Mouse (Mus musculus): ENCODE data around the gene Mmd. TPM values are rescaled to one million over a fixed set of nuclear protein-coding genes. Genes with fewer than 3 reads are reported as not detected.

The Mmd gene
- polyA plus RNA-seq, 1 experiment from 2014 or later, result 63.3 TPM

GRCm38 (mm10) chr11:90314606-90315005 lies 65.3 kb downstream of the Mmd start:
- Histone ChIP-seq H3K4me1 (ENCODE audit: control insufficient read depth, insufficient read depth, low read length) (no peaks in the 10 kb centered on the region), H3K27ac (ENCODE audit: low read depth, low read length) (no peak overlapping the region), H3K4me3 (ENCODE audit: low read depth, low read length) (no peak overlapping the region), H3K9ac (ENCODE audit: low read length) (no peak overlapping the region), H3K9me3 (replicated peaks; ENCODE audit: control insufficient read depth, low read length) (no peaks in the 10 kb centered on the region), H3K36me3 (ENCODE audit: control insufficient read depth, insufficient read depth, low read length) (no peaks in the 10 kb centered on the region), H3K4me2 (ENCODE audit: low read length) (no peak overlapping the region), H3K27me3 (replicated peaks; ENCODE audit: control insufficient read depth, insufficient read depth, low read length) (no peaks in the 10 kb centered on the region)
- WGBS, result 92% methylated on average over 3 of the region's 3 CpGs
- DNase-seq (ENCODE audit: low spot score) (no peak), ATAC-seq (no peak)

- Histone ChIP-seq H3K9me3 (replicated peaks; ENCODE audit: control insufficient read depth, low read length) (no peaks in the 10 kb centered on the region), H3K4me2 (ENCODE audit: low read length) (no peak overlapping the region), H3K27me3 (replicated peaks; ENCODE audit: control insufficient read depth, insufficient read depth, low read length) (no peaks in the 10 kb centered on the region), H3K36me3 (ENCODE audit: control insufficient read depth, insufficient read depth, low read length) (no peaks in the 10 kb centered on the region), H3K9ac (ENCODE audit: low read length) (no peak overlapping the region), H3K4me3 (ENCODE audit: low read depth, low read length) (no peak overlapping the region), H3K27ac (ENCODE audit: low read depth, low read length) (no peak overlapping the region), H3K4me1 (ENCODE audit: control insufficient read depth, insufficient read depth, low read length) (no peaks in the 10 kb centered on the region)
- 20% methylated on average over 4 of the region's 4 CpGs for WGBS
- ATAC-seq (no peak; the same call in 1 of the 2 replicates), DNase-seq (ENCODE audit: low spot score) (peak; percentile 77)
Observed at GRCm38 (mm10) chr11:90317482-90317881, 68.2 kb downstream of the Mmd start.

GRCm38 (mm10) chr11:90320922-90321321 lies 71.7 kb downstream of the Mmd start:
- 75% methylated on average over 7 of the region's 7 CpGs for WGBS
- Histone ChIP-seq H3K36me3 (ENCODE audit: control insufficient read depth, insufficient read depth, low read length) (no peaks in the 10 kb centered on the region), H3K4me3 (ENCODE audit: low read depth, low read length) (no peak overlapping the region), H3K4me2 (ENCODE audit: low read length) (no peak overlapping the region), H3K4me1 (ENCODE audit: control insufficient read depth, insufficient read depth, low read length) (no peaks in the 10 kb centered on the region), H3K27ac (ENCODE audit: low read depth, low read length) (no peak overlapping the region), H3K9ac (ENCODE audit: low read length) (no peak overlapping the region), H3K27me3 (replicated peaks; ENCODE audit: control insufficient read depth, insufficient read depth, low read length) (no peaks in the 10 kb centered on the region), H3K9me3 (replicated peaks; ENCODE audit: control insufficient read depth, low read length) (no peaks in the 10 kb centered on the region)
- ATAC-seq, result no peak
- no peak for DNase-seq (ENCODE audit: low spot score)

GRCm38 (mm10) chr11:90324597-90324996 lies 75.3 kb downstream of the Mmd start:
- Histone ChIP-seq H3K27ac (ENCODE audit: low read depth, low read length) (no peak overlapping the region), H3K36me3 (ENCODE audit: control insufficient read depth, insufficient read depth, low read length) (no peaks in the 10 kb centered on the region), H3K9ac (ENCODE audit: low read length) (no peak overlapping the region), H3K9me3 (replicated peaks; ENCODE audit: control insufficient read depth, low read length) (no peaks in the 10 kb centered on the region), H3K27me3 (replicated peaks; ENCODE audit: control insufficient read depth, insufficient read depth, low read length) (no peaks in the 10 kb centered on the region), H3K4me1 (ENCODE audit: control insufficient read depth, insufficient read depth, low read length) (no peaks in the 10 kb centered on the region), H3K4me3 (ENCODE audit: low read depth, low read length) (no peak overlapping the region), H3K4me2 (ENCODE audit: low read length) (no peak overlapping the region)
- 87% methylated on average over 3 of the region's 3 CpGs for WGBS
- no peak for ATAC-seq
- no peak for DNase-seq (ENCODE audit: low spot score)

- H3K9me3 ChIP-seq (replicated peaks; ENCODE audit: control insufficient read depth, low read length), result no peaks in the 10 kb centered on the region
- H3K4me3 ChIP-seq (ENCODE audit: low read depth, low read length), result no peak overlapping the region
- no peak overlapping the region for H3K4me2 ChIP-seq (ENCODE audit: low read length)
- WGBS, result 91% methylated on average over 5 of the region's 5 CpGs
- no peaks in the 10 kb centered on the region for H3K27me3 ChIP-seq (replicated peaks; ENCODE audit: control insufficient read depth, insufficient read depth, low read length)
- H3K4me1 ChIP-seq (ENCODE audit: control insufficient read depth, insufficient read depth, low read length), result no peaks in the 10 kb centered on the region
- H3K27ac ChIP-seq (ENCODE audit: low read depth, low read length), result no peak overlapping the region
- DNase-seq (ENCODE audit: low spot score), result no peak
- no peaks in the 10 kb centered on the region for H3K36me3 ChIP-seq (ENCODE audit: control insufficient read depth, insufficient read depth, low read length)
- H3K9ac ChIP-seq (ENCODE audit: low read length), result no peak overlapping the region
- ATAC-seq, result no peak
Observed at GRCm38 (mm10) chr11:90326146-90326545, 76.9 kb downstream of the Mmd start.

- Histone ChIP-seq H3K36me3 (ENCODE audit: control insufficient read depth, insufficient read depth, low read length) (no peaks in the 10 kb centered on the region), H3K4me2 (ENCODE audit: low read length) (no peak overlapping the region), H3K4me1 (ENCODE audit: control insufficient read depth, insufficient read depth, low read length) (no peaks in the 10 kb centered on the region), H3K9me3 (replicated peaks; ENCODE audit: control insufficient read depth, low read length) (no peaks in the 10 kb centered on the region), H3K4me3 (ENCODE audit: low read depth, low read length) (no peak overlapping the region), H3K27me3 (replicated peaks; ENCODE audit: control insufficient read depth, insufficient read depth, low read length) (no peaks in the 10 kb centered on the region), H3K9ac (ENCODE audit: low read length) (no peak overlapping the region), H3K27ac (ENCODE audit: low read depth, low read length) (no peak overlapping the region)
- DNase-seq (ENCODE audit: low spot score), result no peak
- WGBS, result 63% methylated on average over 1 of the region's 1 CpGs
- ATAC-seq, result no peak
Observed at GRCm38 (mm10) chr11:90326836-90327235, 77.6 kb downstream of the Mmd start.

Other genes with a start within 250 kb of the Mmd start
- gene Pctp, start 246.6 kb upstream of the Mmd start, polyA plus RNA-seq (2014; fragmentation: Nextera tagmentation; extraction: Ambion mirVana), result 0.48 and 0.80 TPM in 2 replicates
- gene Tmem100, start 219.1 kb upstream of the Mmd start, polyA plus RNA-seq (2014; fragmentation: Nextera tagmentation; extraction: Ambion mirVana), result 6.7 and 7.6 TPM in 2 replicates
- gene Gm45716, start 61.8 kb upstream of the Mmd start, polyA plus RNA-seq (2014; fragmentation: Nextera tagmentation; extraction: Ambion mirVana), result 19.6 and 21.4 TPM in 2 replicates
- 3.5 and 4.9 TPM in 2 replicates for gene Hlf, start 141.4 kb downstream of the Mmd start, polyA plus RNA-seq (2014; fragmentation: Nextera tagmentation; extraction: Ambion mirVana)